Mouse (Mus musculus) urinary bladder, postnatal 36 days (tissue): ENCODE measurements around the gene Gm45208.

ENCODE experiments used
- DNase-seq, 2 experiments: peaks; one replicate each; pipeline ENCODE4 v3.0.0; 2022; ENCODE audit warnings: low spot score in 2 of 2, mixed read lengths in 1 of 2

The Gm45208 gene

DNA sequence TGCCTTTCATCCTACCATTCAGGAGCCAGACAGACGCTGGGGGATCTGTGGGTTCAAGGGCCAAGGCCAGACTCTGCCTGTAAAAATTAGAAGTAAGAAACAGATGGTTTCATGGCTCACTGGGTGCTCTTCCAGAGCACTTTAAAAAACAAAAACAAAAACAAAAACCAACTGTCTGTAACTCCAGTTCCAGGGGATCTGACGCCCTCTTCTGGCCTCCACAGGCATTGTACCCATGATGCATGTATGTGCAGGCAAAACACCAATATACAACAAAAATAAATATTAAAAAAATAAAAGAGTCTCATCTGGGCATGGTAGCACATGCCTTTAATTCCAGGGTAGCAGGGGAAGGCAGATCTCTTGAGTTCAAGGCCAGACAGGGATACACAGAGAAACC, 50.7 kb downstream of the Gm45208 start:
- DNase-seq: no peak

DNA sequence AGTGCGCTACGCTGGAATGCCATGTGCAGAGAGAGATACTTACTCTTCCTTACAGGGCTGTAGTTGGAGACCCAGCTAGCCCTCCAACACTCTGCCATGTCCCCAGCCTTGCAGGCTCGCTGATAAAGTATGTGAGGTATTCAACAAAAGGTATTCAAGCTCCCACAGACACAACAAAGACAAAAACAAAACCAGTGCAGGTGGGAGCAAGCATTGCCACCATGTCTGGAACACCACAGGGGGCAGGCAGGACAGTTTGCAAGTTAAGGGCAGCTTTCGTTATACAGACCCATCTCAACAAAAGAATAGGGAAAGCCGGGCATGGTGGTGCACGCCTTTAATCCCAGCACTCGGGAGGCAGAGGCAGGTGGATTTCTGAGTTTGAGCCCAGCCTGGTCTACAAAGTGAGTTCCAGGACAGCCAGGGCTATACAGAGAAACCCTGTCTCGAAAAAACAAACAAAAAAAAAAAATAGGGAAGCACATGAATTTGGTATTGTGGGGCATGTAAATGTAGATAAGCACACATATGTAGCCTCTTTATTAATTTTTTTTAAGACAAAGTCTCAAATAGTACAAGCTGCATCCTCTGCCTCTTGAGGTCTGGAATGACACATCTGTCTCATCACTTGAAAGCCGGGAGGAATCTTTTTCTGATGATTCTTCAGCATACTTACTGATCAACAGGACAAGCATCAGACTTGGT, 53.6 kb downstream of the Gm45208 start:
- no peak for DNase-seq

DNA sequence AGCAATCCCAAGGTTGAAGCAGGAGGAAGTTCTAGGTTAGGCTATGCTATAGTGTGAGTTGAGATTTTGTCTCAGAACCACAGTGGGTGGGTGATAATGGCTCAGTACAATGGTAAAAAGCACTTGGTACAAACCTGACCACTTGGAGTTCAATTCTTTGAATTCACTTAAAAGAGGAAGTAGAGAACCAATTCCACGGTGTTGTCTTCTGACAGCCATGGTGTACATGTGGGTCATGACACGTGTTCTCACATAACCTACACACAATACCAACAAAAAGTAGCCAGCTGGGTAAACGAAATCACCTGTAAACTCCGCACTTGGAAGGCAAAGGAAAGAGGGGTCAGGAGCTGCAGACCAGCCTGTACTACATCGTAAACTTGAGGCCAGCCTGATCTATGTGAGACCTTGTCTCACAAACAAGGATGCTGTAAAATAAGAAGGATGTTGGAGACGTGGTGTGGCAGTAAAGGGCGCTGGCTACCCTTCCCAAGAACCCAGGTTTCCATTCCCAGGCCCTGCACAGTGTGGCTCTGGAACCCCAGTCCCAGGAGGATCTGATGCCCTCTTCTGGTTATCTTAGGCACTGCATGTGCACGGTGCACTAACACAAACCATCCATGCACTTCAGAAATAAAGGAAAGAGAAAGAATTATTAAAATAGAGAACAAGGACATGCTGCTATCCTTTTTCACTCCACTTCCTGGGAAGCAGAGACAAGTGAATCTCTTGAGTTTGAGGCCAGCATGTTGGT, 54.5 kb downstream of the Gm45208 start:
- peak; percentile 20 to 42 for DNase-seq

DNA sequence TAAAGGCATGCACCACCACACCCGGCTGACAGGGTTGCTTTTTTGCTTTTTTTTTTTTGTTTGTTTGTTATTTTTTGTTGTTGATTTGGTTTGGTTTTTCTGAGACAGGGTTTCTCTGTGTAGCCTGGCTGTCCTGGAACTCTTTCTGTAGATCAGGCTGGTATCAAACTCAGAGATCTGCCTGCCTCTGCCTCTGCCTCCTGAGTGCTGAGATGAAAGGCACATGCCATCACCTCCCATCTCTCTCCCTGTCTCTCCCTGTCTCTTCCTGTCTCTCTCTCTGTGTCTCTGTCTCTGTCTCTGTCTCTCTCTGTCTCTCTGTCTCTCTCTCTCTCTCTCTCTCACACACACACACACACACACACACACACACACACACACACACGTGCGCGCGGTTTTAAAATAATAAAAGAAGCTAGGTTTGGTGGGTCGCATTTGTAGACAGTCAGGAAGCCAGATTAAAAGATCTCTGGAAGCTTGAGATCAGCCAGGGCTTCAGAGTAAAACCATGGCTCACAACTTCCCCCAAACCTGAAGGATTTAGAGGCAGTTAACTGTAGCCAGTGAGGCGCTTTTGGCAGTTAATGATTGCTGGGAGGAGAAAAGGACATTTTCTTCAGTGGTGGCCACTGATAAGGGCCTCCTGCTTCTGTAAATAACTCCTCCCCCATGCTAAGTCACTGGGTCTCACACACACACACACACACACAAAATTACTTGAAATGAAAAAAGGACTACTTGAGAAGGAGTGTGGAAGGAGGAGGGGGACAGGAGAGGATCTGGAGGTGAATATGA, 56.6 kb downstream of the Gm45208 start:
- no peak for DNase-seq

DNA sequence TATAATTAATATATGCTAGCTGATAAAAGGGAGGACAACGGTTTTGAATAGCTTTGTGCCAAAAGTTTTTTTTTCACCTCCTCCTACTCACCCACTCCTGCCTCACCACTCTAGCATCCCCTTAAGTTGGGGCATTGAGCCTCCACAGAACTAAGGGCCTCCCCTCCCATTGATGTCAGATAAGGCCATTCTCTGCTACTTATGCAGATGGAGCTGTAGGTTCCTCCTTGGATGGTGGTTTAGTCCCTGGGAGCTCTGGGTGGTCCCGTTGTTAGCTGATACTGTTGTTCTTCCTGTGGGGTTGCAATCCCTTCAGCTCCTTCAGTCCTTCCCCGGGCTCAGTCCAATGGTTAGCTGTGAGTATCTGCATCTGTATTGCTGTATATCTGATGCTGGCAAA, 57.2 kb downstream of the Gm45208 start:
- DNase-seq: no peak
